Mouse (Mus musculus) adipocyte (in vitro differentiated cells): Measurements from ENCODE around the gene Cep68.
"Not testable (repeated sequence)": the region's sequence is repeated elsewhere in the genome, so short reads cannot be mapped to it uniquely, and the experiment has no call there.

ENCODE experiments used
- DNase-seq: peaks from one replicate; pipeline ENCODE4 v3.0.0-alpha.2; 2016; ENCODE audit warnings: low spot score

Gene Cep68

DNA sequence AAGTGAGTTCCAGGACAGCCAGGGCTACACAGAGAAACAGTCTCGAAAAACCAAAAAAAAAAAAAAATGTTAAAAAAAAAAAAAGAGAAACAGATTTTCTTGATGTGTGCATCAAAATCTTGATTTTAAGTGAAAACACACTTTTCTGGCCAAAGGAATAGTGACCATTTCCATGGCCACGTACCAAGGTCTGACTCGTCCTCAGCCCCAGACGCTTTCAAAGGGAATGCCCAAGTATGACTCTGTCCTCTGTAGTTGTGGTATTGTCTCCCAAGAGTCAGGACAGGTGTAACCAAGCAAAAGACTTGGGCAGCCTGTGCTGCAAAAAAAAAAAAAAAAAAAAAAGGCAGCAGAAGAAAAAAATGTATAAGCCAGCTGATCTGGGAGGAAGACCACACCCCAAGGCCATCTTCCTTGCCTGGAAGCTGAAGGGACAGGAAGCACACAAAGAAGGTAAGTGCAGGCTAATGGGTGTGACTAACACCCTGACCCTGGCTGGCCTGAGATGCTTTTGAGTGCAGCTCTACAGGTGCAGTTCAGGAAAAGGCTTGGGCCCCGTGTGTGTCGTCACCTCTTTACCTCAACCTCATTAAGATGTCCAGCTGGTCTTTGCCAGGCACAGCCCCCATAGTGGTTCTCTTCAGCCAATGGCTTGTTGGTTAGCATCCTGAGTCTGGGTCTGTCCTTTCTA is 6.7 kb downstream of the Cep68 start:
- no peak for DNase-seq

DNA sequence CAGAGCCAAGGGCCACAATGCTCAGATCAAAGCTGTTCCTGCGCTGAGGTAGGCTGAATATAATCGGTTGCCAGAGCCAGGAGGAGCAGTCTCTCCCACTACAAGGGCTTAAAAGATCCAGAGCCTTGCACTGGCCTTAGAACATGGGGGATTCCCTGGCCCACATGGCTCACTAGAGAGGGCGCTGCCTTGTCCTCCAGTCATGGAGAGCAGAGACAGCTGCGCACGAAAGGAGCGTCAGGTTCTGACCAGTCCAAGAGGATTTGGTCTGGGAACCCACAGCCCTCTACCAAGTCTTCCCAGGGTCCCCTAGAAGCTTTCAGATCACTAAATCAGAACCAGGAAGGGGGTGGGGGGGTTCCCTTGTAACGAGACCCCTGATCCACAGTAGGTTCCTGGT is 7.9 kb downstream of the Cep68 start:
- DNase-seq: no peak

DNA sequence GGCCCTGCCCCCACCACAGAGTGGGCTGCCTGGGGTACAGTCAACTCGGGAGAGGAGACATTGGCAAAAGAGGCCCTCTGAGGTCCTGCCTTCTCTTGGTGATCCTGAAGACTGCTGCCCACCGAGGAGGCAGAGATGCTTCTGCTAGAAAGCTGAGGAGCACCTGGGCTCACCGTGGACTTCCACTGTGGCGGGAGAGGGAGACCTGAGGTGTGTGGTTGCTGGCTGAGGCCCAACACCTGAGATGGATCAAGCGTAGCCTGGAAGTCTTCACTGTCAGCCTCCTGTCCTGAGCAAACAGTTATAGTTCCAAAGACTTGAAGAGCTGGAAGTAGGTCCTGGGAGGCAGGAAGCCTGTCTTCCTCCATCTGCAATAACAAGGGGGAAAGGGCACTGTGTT is 8.9 kb downstream of the Cep68 start:
- DNase-seq: no peak

DNA sequence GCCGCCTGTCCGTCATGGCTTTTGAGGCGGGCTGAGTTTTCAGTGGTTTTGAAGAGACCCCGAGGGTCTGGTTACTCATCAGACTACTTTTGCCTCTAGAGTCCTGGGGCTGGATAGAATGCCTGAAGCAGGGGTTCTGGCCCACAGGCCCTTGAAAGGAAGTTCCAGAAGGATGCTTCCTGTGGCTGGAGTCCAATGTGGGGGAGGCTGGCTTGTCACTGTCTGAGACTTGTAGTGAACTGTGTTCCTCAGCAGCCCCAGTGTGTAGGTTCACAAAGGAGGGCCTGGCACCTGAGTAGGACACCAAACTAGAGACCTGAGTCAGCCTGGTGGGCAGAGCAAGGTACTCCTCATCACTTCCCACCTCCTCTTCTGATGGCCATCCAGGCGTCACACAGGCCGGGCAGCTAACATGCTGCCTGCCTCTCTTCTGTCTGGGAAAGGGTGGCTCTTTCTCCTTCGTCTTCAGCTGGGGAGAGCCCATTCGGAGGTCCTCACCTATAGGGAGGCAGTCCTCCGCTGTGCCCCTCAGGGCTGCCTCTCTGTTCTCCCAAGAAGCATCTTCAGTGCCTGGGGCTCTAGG is 9.9 kb downstream of the Cep68 start:
- no peak for DNase-seq

DNA sequence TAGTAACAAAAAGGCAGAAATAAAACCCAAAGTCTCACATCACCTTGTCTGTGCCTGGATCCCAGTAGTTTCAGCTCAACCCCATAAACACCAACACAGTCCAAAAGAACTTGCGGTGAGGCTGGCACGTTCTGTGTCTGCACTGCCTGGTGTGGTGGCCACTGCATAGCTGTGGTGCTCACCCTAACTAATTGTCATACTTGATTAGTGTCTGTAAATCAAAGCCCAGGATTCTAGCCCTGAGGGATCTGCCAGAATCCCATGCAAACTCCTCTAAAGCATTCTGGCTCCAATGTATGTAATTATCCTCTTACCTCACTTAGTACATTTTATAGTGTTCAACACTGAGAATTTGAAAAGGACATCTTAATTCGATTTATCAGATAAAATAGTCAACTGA is 11.3 kb downstream of the Cep68 start:
- DNase-seq: no peak

DNA sequence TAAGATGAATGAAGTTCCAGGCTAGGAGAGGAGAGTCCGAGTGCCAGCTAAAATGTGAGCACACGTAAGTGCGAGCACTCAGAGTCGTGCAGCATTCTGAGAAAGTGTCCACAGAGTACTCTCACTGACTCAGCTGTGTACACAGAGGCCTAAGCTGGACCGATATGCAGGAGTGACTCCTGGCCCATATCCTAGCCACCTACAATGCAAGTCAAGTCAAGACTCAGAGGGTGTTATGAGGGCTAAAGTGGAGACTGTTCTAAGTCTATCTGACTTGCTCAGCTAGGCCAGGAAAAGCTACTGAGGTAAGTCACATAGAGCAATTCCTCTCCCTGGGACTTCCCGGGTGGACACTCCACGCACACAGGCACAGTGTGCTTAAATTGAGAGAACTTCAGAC is 12.2 kb downstream of the Cep68 start:
- DNase-seq: peak; percentile 40

DNA sequence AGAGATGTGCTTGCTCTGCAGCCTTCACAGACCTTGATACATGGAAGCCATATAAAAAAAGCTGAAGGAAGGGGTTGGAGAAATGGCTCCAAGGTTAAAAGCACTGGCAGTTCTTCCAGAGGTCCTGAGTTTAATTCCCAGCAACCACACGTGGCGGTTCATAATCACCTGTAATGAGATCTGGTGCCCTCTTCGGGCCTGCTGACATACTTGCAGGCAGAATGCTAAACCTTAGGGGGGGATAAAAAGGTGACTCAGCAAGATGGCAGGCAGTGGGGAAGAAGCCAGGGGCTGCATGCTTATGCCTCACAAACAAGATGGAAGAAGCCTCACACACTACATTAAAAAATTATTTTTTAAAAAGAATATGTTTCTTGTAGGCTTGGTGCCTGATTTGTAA is 15.0 kb downstream of the Cep68 start:
- no peak for DNase-seq

DNA sequence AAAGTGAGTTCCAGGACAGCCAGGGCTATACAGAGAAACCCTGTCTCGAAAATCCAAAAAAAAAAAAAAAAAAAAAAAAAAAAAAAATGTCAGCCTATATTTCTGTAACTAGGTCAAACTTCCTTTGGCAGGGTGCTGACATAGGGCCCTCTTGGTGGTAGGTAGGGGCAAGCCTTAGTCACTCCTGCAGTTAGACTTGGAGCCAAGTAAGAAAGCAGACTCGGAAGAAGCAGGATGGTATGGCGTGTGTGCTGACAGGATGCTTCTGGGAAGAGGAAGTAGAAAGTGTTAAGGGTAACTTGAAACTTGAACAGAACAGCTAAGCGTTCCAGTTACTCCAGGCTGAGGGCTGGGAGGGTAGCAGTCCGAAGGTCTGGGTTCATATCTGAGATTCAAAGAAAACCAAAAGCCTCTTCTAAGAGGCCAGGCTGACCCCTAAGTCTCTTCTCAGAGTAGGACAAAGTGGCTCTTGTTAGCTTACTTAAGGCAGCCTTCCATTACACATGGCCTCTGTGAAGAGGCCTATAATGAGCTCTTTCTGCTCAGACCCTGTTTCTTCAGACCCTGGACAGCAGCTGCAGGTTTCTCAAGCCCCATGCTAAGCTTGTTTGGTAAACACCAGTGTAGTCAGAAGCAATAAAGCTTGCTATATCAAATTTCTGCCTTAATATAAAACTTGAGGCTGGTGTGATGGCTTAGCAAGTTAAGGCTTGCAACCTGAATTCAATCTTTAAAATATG is 17.0 kb downstream of the Cep68 start:
- DNase-seq: no peak

DNA sequence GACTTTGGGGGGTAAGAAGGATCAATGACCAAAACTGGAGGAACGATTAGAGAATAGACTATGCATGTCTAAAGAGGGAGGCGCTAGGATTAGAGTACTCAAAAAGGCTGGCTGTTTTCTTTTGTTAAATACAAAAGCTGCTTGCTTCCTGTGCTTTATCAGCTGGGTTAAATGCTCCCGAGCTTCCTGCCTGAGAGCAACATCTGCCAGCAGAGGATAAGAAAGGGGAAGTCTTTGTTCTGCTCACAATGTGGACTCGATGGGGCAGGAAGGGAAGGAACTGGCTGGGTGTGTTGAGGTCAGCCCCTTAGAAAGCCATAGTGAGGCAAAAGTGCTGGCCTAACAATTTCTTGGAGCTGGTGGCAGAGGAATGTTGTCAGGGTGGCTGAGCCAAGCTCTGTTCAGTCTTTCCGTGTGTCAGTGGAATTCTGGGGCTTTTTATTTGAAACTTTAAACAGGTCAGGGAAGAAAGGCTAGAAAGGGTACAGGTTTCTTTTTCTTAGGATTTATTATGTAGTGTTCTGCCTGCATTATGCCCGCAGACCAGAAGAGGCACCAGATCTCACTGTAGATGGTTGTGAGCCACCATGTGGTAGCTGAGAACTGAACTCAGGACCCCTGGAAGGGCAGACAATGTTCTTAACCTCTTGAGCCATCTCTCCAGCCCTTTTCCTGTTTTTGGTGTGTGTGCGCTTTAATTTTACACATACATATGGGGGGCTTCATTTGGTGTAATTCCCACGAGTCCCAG is 17.9 kb downstream of the Cep68 start:
- no peak for DNase-seq

DNA sequence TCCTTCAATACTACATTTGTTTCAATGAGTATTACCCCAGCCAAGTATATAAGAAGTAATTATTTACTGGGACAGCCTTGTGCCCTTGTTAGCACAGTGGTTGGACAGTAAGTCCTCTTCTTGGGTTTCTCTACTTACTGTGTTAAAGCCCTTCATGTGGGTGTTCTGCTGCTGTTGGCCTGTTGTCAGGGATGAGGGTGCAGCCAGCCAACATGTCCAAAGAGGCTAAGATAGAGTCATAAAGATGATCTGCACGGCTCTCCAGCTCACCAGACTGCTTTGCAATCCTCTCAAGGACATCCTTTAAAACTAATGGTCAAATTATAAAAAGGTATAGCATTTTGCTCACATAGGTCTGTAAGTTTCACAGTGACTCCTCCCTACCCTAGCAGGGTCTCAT is 18.9 kb downstream of the Cep68 start:
- DNase-seq: no peak

DNA sequence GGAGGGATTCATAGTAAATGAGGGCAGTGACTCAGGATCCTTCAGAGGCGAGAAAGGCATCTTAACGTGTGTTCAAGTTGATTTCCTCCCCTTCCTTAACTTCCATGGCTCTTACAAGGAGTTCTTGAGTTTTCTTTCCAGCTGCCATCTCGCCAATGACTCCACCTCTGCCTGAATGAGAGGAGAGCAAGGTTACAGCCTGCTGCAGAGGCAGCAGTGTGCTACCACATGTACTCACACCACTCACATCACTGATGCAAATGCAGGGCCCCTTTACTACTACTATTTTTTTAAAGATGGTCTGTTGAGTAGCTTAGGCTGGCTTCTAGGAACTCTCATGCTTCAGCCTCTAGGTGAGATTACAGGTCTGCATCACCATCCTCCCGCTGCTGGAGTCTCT is 19.9 kb downstream of the Cep68 start:
- no peak for DNase-seq

DNA sequence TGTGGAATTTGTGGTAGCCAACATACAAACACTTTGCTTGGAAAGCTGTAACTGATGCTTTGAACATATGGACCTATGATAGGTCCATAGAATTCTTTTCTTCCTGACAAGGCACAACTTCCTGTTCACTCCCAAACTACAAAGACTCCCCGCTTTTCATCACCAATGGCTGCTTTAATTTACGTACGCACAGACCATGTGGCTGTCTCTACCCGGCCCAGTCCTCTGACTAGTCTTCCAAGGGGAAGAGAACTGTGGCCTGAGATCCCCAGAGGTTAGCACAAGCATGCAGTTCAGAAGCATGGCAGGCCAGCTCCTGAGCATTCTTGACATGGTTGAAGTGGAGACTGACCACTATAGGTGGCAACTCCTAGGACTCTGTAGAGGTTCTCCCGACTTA is 20.6 kb downstream of the Cep68 start:
- DNase-seq: no peak

DNA sequence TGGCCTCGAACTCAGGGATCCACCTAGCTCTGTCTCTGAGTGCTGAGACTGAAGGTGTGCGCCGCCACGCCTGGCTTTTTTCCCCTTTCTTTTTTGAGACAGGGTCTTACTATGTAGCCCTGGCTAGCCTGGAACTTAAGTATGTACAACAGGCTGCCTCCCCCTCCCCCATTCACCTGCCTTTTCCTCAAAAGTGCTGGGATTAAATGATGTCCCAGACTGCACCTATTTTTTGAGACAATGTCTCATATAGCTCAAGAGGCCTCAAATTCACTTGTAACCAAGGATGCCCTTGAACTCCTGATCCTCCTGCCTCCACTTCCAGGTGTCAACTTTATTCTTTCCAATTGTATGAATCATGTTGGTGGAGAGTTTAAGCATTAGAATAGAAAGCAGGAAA is 23.3 kb downstream of the Cep68 start:
- DNase-seq: no peak

DNA sequence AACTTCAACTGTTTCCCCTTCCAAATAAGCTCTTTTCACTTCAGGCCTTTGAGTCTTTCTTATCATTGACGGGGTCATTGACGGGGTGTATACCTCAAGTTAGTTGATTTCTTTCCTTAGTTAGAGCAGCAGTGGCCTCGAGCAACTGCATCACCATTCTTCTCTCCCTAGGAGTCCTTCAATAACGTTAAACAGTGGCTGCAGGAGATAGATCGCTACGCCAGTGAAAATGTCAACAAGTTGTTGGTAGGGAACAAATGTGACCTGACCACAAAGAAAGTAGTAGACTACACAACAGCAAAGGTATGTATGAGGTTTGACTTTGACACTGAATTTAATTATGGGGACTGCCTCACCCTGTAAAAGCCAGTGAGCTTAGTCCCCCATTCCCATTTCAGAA is 25.0 kb downstream of the Cep68 start:
- DNase-seq: no peak

DNA sequence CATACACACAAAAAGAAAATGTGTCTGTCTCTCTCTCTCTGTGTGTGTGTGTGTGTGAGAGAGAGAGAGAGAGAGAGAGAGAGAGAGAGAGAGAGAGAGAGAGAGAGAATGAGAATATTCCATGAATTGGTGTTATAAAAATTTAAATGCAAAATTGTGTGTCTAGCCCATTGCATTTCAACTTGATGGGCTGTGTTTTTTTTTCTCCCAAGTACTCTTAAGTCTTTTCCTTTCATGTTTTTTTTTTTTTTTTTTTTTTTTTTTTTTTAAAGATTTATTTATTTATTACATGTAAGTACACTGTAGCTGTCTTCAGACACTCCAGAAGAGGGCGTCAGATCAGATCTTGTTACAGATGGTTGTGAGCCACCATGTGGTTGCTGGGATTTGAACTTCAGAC is 27.6 kb downstream of the Cep68 start:
- not testable (repeated sequence) for DNase-seq

DNA sequence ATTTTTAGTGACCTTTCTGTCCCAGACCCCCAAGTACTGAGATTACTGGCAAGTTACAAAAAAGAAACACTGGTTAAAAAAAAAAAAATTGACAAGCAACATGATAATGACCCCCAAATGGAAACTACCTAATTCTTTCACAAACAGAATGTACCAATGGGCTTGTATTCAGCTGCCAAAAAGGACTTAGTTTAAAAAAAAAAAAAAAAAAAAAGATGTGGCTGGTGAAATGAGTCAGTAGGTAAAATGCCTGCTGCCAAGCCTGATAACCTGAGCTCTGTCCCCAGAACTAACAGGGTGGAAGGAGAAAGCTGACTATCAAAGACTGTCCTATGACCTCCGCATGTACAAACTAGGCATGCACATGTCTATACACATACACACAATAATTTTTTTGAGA is 32.0 kb downstream of the Cep68 start:
- DNase-seq: no peak

DNA sequence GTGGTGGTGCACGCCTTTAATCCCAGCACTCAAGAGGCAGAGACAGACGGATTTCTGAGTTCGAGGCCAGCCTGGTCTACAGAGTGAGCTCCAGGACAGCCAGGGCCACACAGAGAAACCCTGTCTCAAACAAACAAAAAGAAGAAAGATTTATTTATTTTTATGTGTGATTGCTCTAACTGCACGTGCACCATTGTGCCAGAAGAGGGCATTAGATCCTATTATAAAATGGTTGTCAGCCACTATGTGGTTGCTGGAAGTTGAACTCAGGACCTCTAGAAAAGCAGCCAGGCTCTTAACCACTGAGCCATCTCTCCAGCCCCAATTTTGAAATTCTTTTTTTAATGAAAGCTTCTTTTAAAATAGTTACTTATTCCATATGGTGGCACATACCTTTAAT is 32.8 kb downstream of the Cep68 start:
- no peak for DNase-seq

DNA sequence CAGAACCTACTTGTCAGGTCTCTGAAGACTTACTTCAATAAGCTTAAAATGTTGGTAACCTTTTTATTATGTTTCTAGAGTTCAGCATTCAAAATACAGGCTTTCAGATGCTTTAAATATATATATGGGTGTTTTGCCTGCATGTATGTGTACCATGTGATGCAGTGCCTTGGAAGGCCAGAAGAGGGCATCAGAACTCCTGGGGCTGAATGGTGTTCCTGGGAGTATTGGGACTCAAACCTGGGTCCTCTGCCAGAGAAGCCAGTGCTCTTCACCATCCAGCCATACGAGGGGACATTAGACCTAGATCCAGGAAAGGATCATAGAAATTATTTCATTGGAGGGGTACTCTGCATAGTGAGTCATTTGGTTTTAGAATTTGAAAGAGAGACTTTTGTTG is 34.5 kb downstream of the Cep68 start:
- DNase-seq: no peak

DNA sequence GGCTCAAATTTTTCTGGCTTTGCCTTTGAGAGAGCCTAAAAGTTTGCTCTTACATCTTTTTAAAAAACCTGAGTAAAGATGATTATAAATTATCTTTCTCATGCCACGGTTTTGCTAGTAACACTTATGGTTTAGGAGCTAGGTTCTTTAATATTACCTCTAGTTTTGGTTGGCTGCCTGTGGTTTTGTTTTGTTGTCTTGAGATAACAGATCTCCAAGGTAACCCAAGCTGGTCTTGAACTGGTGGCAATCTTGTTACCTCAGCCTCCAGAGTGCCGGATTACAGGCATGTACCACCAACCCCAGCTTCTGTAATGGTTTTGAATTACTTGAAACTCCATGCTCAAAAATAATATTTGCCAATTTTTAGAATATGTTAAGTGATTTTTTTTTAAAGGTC is 37.4 kb downstream of the Cep68 start:
- no peak for DNase-seq

DNA sequence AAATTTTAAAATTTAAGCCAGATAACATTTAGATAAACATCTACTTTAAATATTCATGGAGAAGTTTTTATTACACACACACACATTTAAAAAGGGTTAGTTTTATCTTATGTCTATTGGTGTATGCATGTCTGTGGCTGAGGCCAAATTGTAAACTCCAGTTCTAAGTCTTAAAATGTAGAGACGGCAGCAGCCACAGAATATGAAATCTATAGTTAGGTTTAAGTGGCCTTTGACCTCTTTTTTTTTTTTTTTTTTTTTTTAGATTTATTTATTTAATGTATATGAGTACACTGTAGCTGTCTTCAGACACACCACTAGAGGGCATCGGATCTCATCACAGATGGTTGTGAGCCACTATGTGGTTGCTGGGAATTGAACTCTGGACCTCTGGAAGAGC is 41.6 kb downstream of the Cep68 start:
- no peak for DNase-seq

DNA sequence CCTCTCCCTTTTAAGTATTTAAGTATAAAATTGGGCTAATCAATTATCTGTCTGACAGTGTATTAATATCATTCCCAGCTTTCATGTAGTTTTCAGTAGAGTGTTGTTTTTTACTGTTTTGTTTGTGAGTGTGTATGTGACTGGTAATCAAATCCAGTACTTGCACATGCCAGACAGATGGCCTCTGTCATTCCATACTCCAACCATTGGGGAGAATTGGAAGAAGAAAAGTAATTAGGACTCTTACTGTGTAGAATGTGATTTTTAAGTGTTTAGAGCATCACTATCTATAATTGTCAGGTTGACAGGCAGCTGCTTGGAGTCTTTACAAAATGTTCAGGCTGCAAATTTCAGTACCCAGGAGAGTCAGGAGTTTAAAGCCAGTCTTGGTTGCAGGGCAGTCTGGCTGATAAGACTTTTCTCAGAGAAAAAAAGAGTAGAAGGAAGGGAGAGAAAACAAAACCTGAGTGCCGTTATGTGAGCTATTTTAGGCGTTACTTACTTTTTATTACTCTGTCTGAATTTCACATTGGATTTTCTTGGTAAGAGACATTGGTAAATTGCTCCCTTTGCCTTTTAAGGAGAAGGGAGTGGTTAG is 42.5 kb downstream of the Cep68 start:
- DNase-seq: no peak

DNA sequence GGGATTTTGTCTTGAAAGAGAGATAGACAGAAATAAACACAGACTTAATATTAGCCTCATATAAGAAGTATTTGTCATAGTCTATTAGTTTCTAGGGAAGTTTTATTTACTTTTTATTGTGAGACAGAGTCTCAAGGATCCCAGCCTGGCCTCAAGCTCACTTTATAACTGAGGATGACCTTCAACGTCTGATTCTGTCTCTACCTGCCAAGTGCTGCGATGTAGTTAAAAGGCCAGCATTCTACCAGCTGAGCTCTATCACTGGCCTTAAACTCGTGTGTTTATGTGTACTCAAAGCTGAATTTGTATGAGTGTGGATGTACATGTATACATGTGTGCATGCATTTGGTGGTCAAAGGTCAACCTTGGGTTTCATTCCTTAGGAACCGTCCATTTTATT is 43.7 kb downstream of the Cep68 start:
- DNase-seq: no peak
